Mouse (Mus musculus): ENCODE results near the gene Slc39a11. TPM values are rescaled to one million over a fixed set of nuclear protein-coding genes. Genes with fewer than 3 reads are reported as not detected.

Gene Slc39a11
- polyA plus RNA-seq, 1 experiment, result 10.4 TPM

- TF ChIP-seq GATA1 (IDR thresholded peaks at IDR 0.05; ENCODE audit: low read length), result no peak
Observed at GRCm38 (mm10) chr11:113373926-113374325, 276.0 kb downstream of the Slc39a11 start.

- TF ChIP-seq GATA1 (IDR thresholded peaks at IDR 0.05; ENCODE audit: low read length), result no peak
Observed at GRCm38 (mm10) chr11:113373331-113373730, 276.5 kb downstream of the Slc39a11 start.

- no peak for TF ChIP-seq GATA1 (IDR thresholded peaks at IDR 0.05; ENCODE audit: low read length)
Observed at GRCm38 (mm10) chr11:113368046-113368445, 281.8 kb downstream of the Slc39a11 start.

- no peak for TF ChIP-seq GATA1 (IDR thresholded peaks at IDR 0.05; ENCODE audit: low read length)
Observed at GRCm38 (mm10) chr11:113366257-113367030, 283.4 kb downstream of the Slc39a11 start.

GRCm38 (mm10) chr11:113363739-113364138 lies 286.1 kb downstream of the Slc39a11 start:
- no peak for TF ChIP-seq GATA1 (IDR thresholded peaks at IDR 0.05; ENCODE audit: low read length)

GRCm38 (mm10) chr11:113362617-113363016 lies 287.3 kb downstream of the Slc39a11 start:
- TF ChIP-seq GATA1 (IDR thresholded peaks at IDR 0.05; ENCODE audit: low read length), result no peak

GRCm38 (mm10) chr11:113360049-113360835 lies 289.6 kb downstream of the Slc39a11 start:
- TF ChIP-seq GATA1 (IDR thresholded peaks at IDR 0.05; ENCODE audit: low read length), result no peak

GRCm38 (mm10) chr11:113355932-113356331 lies 293.9 kb downstream of the Slc39a11 start:
- TF ChIP-seq GATA1 (IDR thresholded peaks at IDR 0.05; ENCODE audit: low read length), result no peak

- no peak for TF ChIP-seq GATA1 (IDR thresholded peaks at IDR 0.05; ENCODE audit: low read length)
Observed at GRCm38 (mm10) chr11:113352085-113352815, 297.6 kb downstream of the Slc39a11 start.

- no peak for TF ChIP-seq GATA1 (IDR thresholded peaks at IDR 0.05; ENCODE audit: low read length)
Observed at GRCm38 (mm10) chr11:113350583-113350982, 299.3 kb downstream of the Slc39a11 start.

- TF ChIP-seq GATA1 (IDR thresholded peaks at IDR 0.05; ENCODE audit: low read length), result no peak
Observed at GRCm38 (mm10) chr11:113346895-113347514, 302.9 kb downstream of the Slc39a11 start.

- TF ChIP-seq GATA1 (IDR thresholded peaks at IDR 0.05; ENCODE audit: low read length), result no peak
Observed at GRCm38 (mm10) chr11:113339770-113340169, 310.1 kb downstream of the Slc39a11 start.

- no peak for TF ChIP-seq GATA1 (IDR thresholded peaks at IDR 0.05; ENCODE audit: low read length)
Observed at GRCm38 (mm10) chr11:113338581-113338980, 311.3 kb downstream of the Slc39a11 start.

- no peak for TF ChIP-seq GATA1 (IDR thresholded peaks at IDR 0.05; ENCODE audit: low read length)
Observed at GRCm38 (mm10) chr11:113335706-113336105, 314.2 kb downstream of the Slc39a11 start.

- TF ChIP-seq GATA1 (IDR thresholded peaks at IDR 0.05; ENCODE audit: low read length), result no peak
Observed at GRCm38 (mm10) chr11:113334444-113334881, 315.4 kb downstream of the Slc39a11 start.
